ENCODE assay signal across 9 mouse cellular contexts in genomic region chr11:106271131-106271793, GRCm38 (mm10). TPM values are rescaled to one million over a fixed set of nuclear protein-coding genes. Genes with fewer than 3 reads are reported as not detected.
DNase-seq lines count a peak whose midpoint lies in the region; ATAC-seq and TF ChIP-seq lines count a peak whose summit lies in the region.
"Had no signal": no experiment of that assay in that cellular context is flagged by ENCODE, and none has a peak within 500 bp of the region (broad histone marks: within the 10 kb centered on the region; RNA-seq: fewer than 3 reads in every experiment).

No protein-coding gene starts in this region.

- H3K4me2 ChIP-seq in embryonic facial prominence, embryonic 13.5 days: peak overlapping the region; percentile 91
- H3K4me2 ChIP-seq in neural tube, embryonic 11.5 days (ENCODE audit: low read depth): peak overlapping the region; percentile 79

- peaks cover 9 to 24% of the 10 kb centered on the region in 2 experiments for H3K4me1 ChIP-seq in ES-E14 (ENCODE audit: control insufficient read depth in 2 of 2, insufficient read depth in 2 of 2, low read length in 2 of 2, poor library complexity in 1 of 2)
- H3K4me1 ChIP-seq in embryonic facial prominence, embryonic 13.5 days: peaks cover 61% of the 10 kb centered on the region
- H3K4me1 ChIP-seq in neural tube, embryonic 11.5 days (ENCODE audit: control insufficient read depth, insufficient read depth, low read length): peaks cover 39% of the 10 kb centered on the region

- H3K27ac ChIP-seq in ES-E14 (ENCODE audit: insufficient read depth, low read depth, low read length, poor library complexity, severe bottlenecking): no peak overlapping the region
- peak overlapping the region; percentile 97 for H3K27ac ChIP-seq in embryonic facial prominence, embryonic 13.5 days
- peak overlapping the region; percentile 87; the same call in 1 of the 2 replicates for H3K27ac ChIP-seq in neural tube, embryonic 11.5 days (ENCODE audit: low read depth, low read length)

- peaks cover 4% of the 10 kb centered on the region; the same call in 1 of the 2 replicates for H3K36me3 ChIP-seq in ES-E14 (ENCODE audit: control insufficient read depth, insufficient read depth, low read length, poor library complexity, severe bottlenecking)
- peaks cover 16% of the 10 kb centered on the region for H3K36me3 ChIP-seq in embryonic facial prominence, embryonic 13.5 days
- H3K36me3 ChIP-seq in neural tube, embryonic 11.5 days (ENCODE audit: control insufficient read depth, insufficient read depth, low read length): peaks cover 9% of the 10 kb centered on the region; the same call in 1 of the 2 replicates

- H3K9ac ChIP-seq in ES-E14 (ENCODE audit: insufficient read depth, low read depth, low read length, poor library complexity, severe bottlenecking): peak overlapping the region; percentile 93
- H3K9ac ChIP-seq in embryonic facial prominence, embryonic 13.5 days: peak overlapping the region; percentile 99
- peak overlapping the region; percentile 97 for H3K9ac ChIP-seq in neural tube, embryonic 11.5 days (ENCODE audit: low read length)

- no peak for ATAC-seq in embryonic facial prominence, embryonic 13.5 days (ENCODE audit: insufficient number of reproducible peaks, insufficient read depth, low FRiP score, low TSS enrichment, low read depth)
- ATAC-seq in neural tube, embryonic 11.5 days (ENCODE audit: insufficient read depth, low FRiP score, low TSS enrichment): no peak

- no peaks in the 10 kb centered on the region for H3K9me3 ChIP-seq in ES-E14 (ENCODE audit: control insufficient read depth, insufficient read depth, low read depth, low read length)
- no peaks in the 10 kb centered on the region for H3K9me3 ChIP-seq in embryonic facial prominence, embryonic 13.5 days
- no peaks in the 10 kb centered on the region for H3K9me3 ChIP-seq in neural tube, embryonic 11.5 days (ENCODE audit: control insufficient read depth, low read length)

- in situ Hi-C loops in ES-E14 (cut with MboI; ENCODE audit: low sequenced_read_pairs in 2 of 2, unreplicated experiment in 2 of 2): no loop called here

- H3K4me3 ChIP-seq in ES-E14 (ENCODE audit: insufficient read depth in 1 of 2, low read depth in 1 of 2, low read length in 2 of 2, poor library complexity in 1 of 2, severe bottlenecking in 1 of 2): peak overlapping the region; percentile 78 to 88
- H3K4me3 ChIP-seq in embryonic facial prominence, embryonic 13.5 days: peak overlapping the region; percentile 99
- H3K4me3 ChIP-seq in neural tube, embryonic 11.5 days (ENCODE audit: low read depth, low read length): peak overlapping the region; percentile 97

- H3K27me3 ChIP-seq in embryonic facial prominence, embryonic 13.5 days: no peaks in the 10 kb centered on the region
- H3K27me3 ChIP-seq in neural tube, embryonic 11.5 days (ENCODE audit: control insufficient read depth, insufficient read depth, low read length): no peaks in the 10 kb centered on the region
- H3K27me3 ChIP-seq: Patski had no signal

- peak; percentile 49 for DNase-seq in gastrocnemius, postnatal 25 days
- no peak for DNase-seq in gastrocnemius, adult 18-20 months (ENCODE audit: low spot score)
- no peak for DNase-seq in ES-E14 (ENCODE audit: low read depth, low spot score)
- DNase-seq in kidney, postnatal 4 days: peak; percentile 28 to 44
- no peak for DNase-seq in neural tube, embryonic 11.5 days (ENCODE audit: low spot score)
- no peak for DNase-seq in gastrocnemius, postnatal 4 days (ENCODE audit: low spot score in 2 of 2)
- DNase-seq in layer of hippocampus, adult 9-11 months: no peak

- WGBS in embryonic facial prominence, embryonic 13.5 days: 27% methylated on average over 5 of the region's 5 CpGs
- WGBS in neural tube, embryonic 11.5 days: 43% methylated on average over 5 of the region's 5 CpGs

TF ChIP-seq in ES-E14, 5 proteins besides CTCF, POLR2A, EP300 and RAD21:
- TF ChIP-seq ZC3H11A (IDR thresholded peaks at IDR 0.05; ENCODE audit: borderline replicate concordance, low read depth, low read length): no peak
- TF ChIP-seq ZNF384 (IDR thresholded peaks at IDR 0.05; ENCODE audit: low read depth, low read length): no peak
- no peak for TF ChIP-seq CHD2 (IDR thresholded peaks at IDR 0.05; ENCODE audit: low read depth, low read length)
- TF ChIP-seq MAFK (IDR thresholded peaks at IDR 0.05; ENCODE audit: insufficient read depth, low read depth, low read length): no peak
- no peak for TF ChIP-seq HCFC1 (IDR thresholded peaks at IDR 0.05; ENCODE audit: borderline replicate concordance, insufficient read depth, low read length)

RNA-seq across cellular contexts. Expression of gene Smarcd2, which starts 1.5 kb away (rescaled TPM):
- 10 to 100 TPM; 10.3 to 16.6 TPM for total RNA-seq in gastrocnemius, postnatal 25 days (2021)
- total RNA-seq in gastrocnemius, adult 18-20 months (2021): 10 to 100 TPM in 1 of 2 experiments, 1 to 10 TPM in 1; 7.8 to 12.0 TPM
- total RNA-seq in ES-E14 (2012; rRNA removed): 45.0 and 47.7 TPM in 2 replicates
- 75.7 and 88.0 TPM in 2 replicates for polyA plus RNA-seq in embryonic facial prominence, embryonic 13.5 days (2015; fragmentation: Nextera tagmentation; extraction: Ambion mirVana)
- 42.0 and 44.4 TPM in 2 replicates for polyA plus RNA-seq in neural tube, embryonic 11.5 days (2014; fragmentation: Nextera tagmentation; extraction: Ambion mirVana)
- 10 to 100 TPM; 36.6 to 38.1 TPM for total RNA-seq in gastrocnemius, postnatal 4 days (2021)

RNA-seq across cellular contexts. Expression of gene Tcam1, which starts 5.2 kb away (rescaled TPM):
- total RNA-seq in gastrocnemius, postnatal 25 days (2021): under 1 TPM in 1 of 2 experiments, not detected in 1; 0.08 TPM
- under 1 TPM; 0.07 to 0.11 TPM for total RNA-seq in gastrocnemius, adult 18-20 months (2021)
- total RNA-seq in ES-E14 (2012; rRNA removed): 1.0 and 1.3 TPM in 2 replicates
- 0.19 and 0.44 TPM in 2 replicates for polyA plus RNA-seq in embryonic facial prominence, embryonic 13.5 days (2015; fragmentation: Nextera tagmentation; extraction: Ambion mirVana)
- polyA plus RNA-seq in neural tube, embryonic 11.5 days (2014; fragmentation: Nextera tagmentation; extraction: Ambion mirVana): 0.14 and 0.21 TPM in 2 replicates
- total RNA-seq in gastrocnemius, postnatal 4 days (2021): under 1 TPM; 0.12 to 0.29 TPM

RNA-seq across cellular contexts. Expression of gene Psmc5, which starts 15.3 kb away (rescaled TPM):
- 100 to 1,000 TPM; 126 to 130 TPM for total RNA-seq in gastrocnemius, postnatal 25 days (2021)
- total RNA-seq in gastrocnemius, adult 18-20 months (2021): 100 to 1,000 TPM; 124 to 135 TPM
- total RNA-seq in ES-E14 (2012; rRNA removed): 161 and 263 TPM in 2 replicates
- polyA plus RNA-seq in embryonic facial prominence, embryonic 13.5 days (2015; fragmentation: Nextera tagmentation; extraction: Ambion mirVana): 286 and 310 TPM in 2 replicates
- polyA plus RNA-seq in neural tube, embryonic 11.5 days (2014; fragmentation: Nextera tagmentation; extraction: Ambion mirVana): 414 and 431 TPM in 2 replicates
- 100 to 1,000 TPM; 123 to 146 TPM for total RNA-seq in gastrocnemius, postnatal 4 days (2021)

RNA-seq across cellular contexts. Expression of gene Ftsj3, which starts 15.4 kb away (rescaled TPM):
- total RNA-seq in gastrocnemius, postnatal 25 days (2021): 10 to 100 TPM; 19.4 to 21.9 TPM
- total RNA-seq in gastrocnemius, adult 18-20 months (2021): 10 to 100 TPM; 20.7 to 20.9 TPM
- 304 and 403 TPM in 2 replicates for total RNA-seq in ES-E14 (2012; rRNA removed)
- polyA plus RNA-seq in embryonic facial prominence, embryonic 13.5 days (2015; fragmentation: Nextera tagmentation; extraction: Ambion mirVana): 60.0 and 63.0 TPM in 2 replicates
- polyA plus RNA-seq in neural tube, embryonic 11.5 days (2014; fragmentation: Nextera tagmentation; extraction: Ambion mirVana): 64.5 and 66.9 TPM in 2 replicates
- total RNA-seq in gastrocnemius, postnatal 4 days (2021): 10 to 100 TPM; 32.6 to 34.6 TPM

RNA-seq across cellular contexts. Expression of gene Gh, which starts 30.4 kb away (rescaled TPM):
- total RNA-seq in gastrocnemius, postnatal 25 days (2021): not detected
- not detected for total RNA-seq in gastrocnemius, adult 18-20 months (2021)
- total RNA-seq in ES-E14 (2012; rRNA removed): not detected in 2 replicates
- not detected in 2 replicates for polyA plus RNA-seq in embryonic facial prominence, embryonic 13.5 days (2015; fragmentation: Nextera tagmentation; extraction: Ambion mirVana)
- polyA plus RNA-seq in neural tube, embryonic 11.5 days (2014; fragmentation: Nextera tagmentation; extraction: Ambion mirVana): not detected in 2 replicates
- total RNA-seq in gastrocnemius, postnatal 4 days (2021): not detected
- polyA plus RNA-seq: Patski had no signal

Comparison
In these comparisons a context has a peak if more than half of its experiments do, and no peak if none do; other contexts are left out.
1. DNase-seq: peak in gastrocnemius, postnatal 25 days (single experiment) and kidney, postnatal 4 days (2 of 2); none in gastrocnemius, adult 18-20 months (single experiment), ES-E14 (single experiment), neural tube, embryonic 11.5 days (single experiment), gastrocnemius, postnatal 4 days (0 of 2) and layer of hippocampus, adult 9-11 months (single experiment).
2. Peak in every context shown above with its lines, with median percentiles within 50 percentile points of each other: H3K4me3 ChIP-seq and H3K9ac ChIP-seq.